Mouse (Mus musculus): ENCODE data around the gene Rab30. TPM values are rescaled to one million over a fixed set of nuclear protein-coding genes. Genes with fewer than 3 reads are reported as not detected.

Rab30 gene
- polyA plus RNA-seq, 1 experiment from 2014 or later, result 21.8 TPM

DNA sequence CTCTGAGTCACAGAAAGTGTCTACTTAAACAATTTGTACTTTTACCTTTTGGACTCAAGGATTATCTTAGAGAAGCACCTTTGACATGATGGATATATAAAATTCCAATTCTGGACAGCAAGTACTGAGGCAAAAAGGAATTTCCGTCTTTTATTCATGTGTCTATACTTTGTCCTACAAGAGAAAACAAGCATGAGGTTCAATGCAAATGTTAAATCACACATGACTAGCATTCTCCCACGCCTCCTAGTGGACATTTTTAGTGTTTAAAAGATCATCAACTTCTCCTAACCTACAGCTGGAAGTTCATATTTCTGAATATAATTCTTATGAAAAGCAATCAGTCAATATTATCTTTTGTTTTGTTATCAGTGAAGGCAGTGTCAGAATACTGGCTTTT is 125.1 kb downstream of the Rab30 start:
- no peak for ATAC-seq (ENCODE audit: insufficient number of reproducible peaks, low FRiP score, low TSS enrichment, low read depth)
- 15% methylated on average over 2 of the region's 2 CpGs for WGBS
- H3K27me3 ChIP-seq, result no peaks in the 10 kb centered on the region
- 0 out of 2 replicates have a peak, but pooled peaks cover 4% of the 10 kb centered on the region for H3K36me3 ChIP-seq
- H3K9me3 ChIP-seq (replicated peaks), result no peaks in the 10 kb centered on the region
- no peak overlapping the region for H3K4me2 ChIP-seq (replicated peaks)
- H3K9ac ChIP-seq, result no peak overlapping the region
- no peak overlapping the region for H3K4me3 ChIP-seq (replicated peaks)
- no peaks in the 10 kb centered on the region for H3K4me1 ChIP-seq
- H3K27ac ChIP-seq (replicated peaks), result no peak overlapping the region

GRCm38 (mm10) chr7:92870161-92870560 is 128.8 kb downstream of the Rab30 start:
- no peak overlapping the region for H3K9ac ChIP-seq
- H3K9me3 ChIP-seq (replicated peaks), result no peaks in the 10 kb centered on the region
- no peak for ATAC-seq (ENCODE audit: insufficient number of reproducible peaks, low FRiP score, low TSS enrichment, low read depth)
- H3K4me3 ChIP-seq (replicated peaks), result no peak overlapping the region
- H3K36me3 ChIP-seq, result 0 out of 2 replicates have a peak, but pooled peaks cover 4% of the 10 kb centered on the region
- 61% methylated on average over 3 of the region's 3 CpGs for WGBS
- no peak overlapping the region for H3K27ac ChIP-seq (replicated peaks)
- no peaks in the 10 kb centered on the region for H3K27me3 ChIP-seq
- no peak overlapping the region for H3K4me2 ChIP-seq (replicated peaks)
- H3K4me1 ChIP-seq, result 0 out of 2 replicates have a peak, but pooled peaks cover 7% of the 10 kb centered on the region

GRCm38 (mm10) chr7:92871596-92871995 is 130.2 kb downstream of the Rab30 start:
- WGBS, result 87% methylated on average over 4 of the region's 4 CpGs

DNA sequence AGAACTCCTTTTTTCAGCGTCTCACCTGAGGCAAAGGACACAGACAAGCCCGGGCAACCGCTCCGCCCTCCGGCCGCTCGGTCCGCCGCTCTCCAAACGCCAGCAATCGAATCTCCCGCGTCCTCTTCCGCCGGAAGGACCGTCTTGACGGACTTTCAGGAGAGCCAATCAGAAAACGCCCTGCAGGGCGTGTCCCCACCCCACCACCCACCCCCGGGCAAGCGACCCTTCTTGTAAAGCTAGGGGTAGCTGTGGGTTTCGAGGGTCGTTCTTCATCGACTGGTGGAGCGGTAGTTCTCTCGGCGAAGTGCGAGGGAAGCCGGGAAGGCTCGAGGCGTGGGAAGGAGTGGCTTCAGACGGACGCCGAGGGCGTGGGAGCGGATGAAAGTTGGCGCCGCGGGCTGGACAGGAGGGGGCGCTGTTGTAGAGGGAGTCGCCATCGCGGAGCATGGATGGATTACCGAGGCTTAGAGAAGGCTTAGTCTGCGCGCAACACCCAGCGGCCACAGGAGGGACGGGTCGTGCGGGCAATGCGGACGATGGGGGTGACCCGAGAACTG is 132.8 kb downstream of the Rab30 start, which contains the start of the genes Ddias and Prcp:
Ddias (minus strand) TSS at position 132 of the 560 bp plus-strand sequence.
Prcp (plus strand) TSS at position 355 of the 560 bp plus-strand sequence.
- H3K36me3 ChIP-seq, result no peaks in the 10 kb centered on the region
- H3K4me1 ChIP-seq, result peaks cover 21% of the 10 kb centered on the region
- peak within 1 kb of the TSS; percentile 76 for H3K4me2 ChIP-seq (replicated peaks)
- H3K27me3 ChIP-seq, result no peaks in the 10 kb centered on the region
- H3K4me3 ChIP-seq (replicated peaks), result peak within 1 kb of the TSS; percentile 73
- H3K9ac ChIP-seq, result peak within 1 kb of the TSS; percentile 71
- under 1% methylated on average over 53 of the region's 53 CpGs for WGBS
- ATAC-seq (ENCODE audit: insufficient number of reproducible peaks, low FRiP score, low TSS enrichment, low read depth), result peak; percentile 87
- H3K9me3 ChIP-seq (replicated peaks), result no peaks in the 10 kb centered on the region
- H3K27ac ChIP-seq (replicated peaks), result peak within 1 kb of the TSS; percentile 99

More at GRCm38 (mm10) chr7:92871596-92871995, 130.2 kb downstream of the Rab30 start:
- no peaks in the 10 kb centered on the region for H3K9me3 ChIP-seq (replicated peaks)
- H3K27ac ChIP-seq (replicated peaks), result no peak overlapping the region
- H3K4me1 ChIP-seq, result peaks cover 16% of the 10 kb centered on the region
- H3K36me3 ChIP-seq, result 0 out of 2 replicates have a peak, but pooled peaks cover 4% of the 10 kb centered on the region
- no peak overlapping the region for H3K9ac ChIP-seq
- no peak for ATAC-seq (ENCODE audit: insufficient number of reproducible peaks, low FRiP score, low TSS enrichment, low read depth)
- H3K4me3 ChIP-seq (replicated peaks), result no peak overlapping the region
- H3K27me3 ChIP-seq, result no peaks in the 10 kb centered on the region
- H3K4me2 ChIP-seq (replicated peaks), result no peak overlapping the region

GRCm38 (mm10) chr7:92874761-92875408 is 133.5 kb downstream of the Rab30 start:
- H3K9ac ChIP-seq, result peak overlapping the region; percentile 71
- H3K27ac ChIP-seq (replicated peaks), result peak overlapping the region; percentile 99
- no peaks in the 10 kb centered on the region for H3K27me3 ChIP-seq
- no peaks in the 10 kb centered on the region for H3K9me3 ChIP-seq (replicated peaks)
- peaks cover 21% of the 10 kb centered on the region for H3K4me1 ChIP-seq
- peak overlapping the region; percentile 76 for H3K4me2 ChIP-seq (replicated peaks)
- no peaks in the 10 kb centered on the region for H3K36me3 ChIP-seq
- H3K4me3 ChIP-seq (replicated peaks), result peak overlapping the region; percentile 73
- whole genome bisulfite sequencing, result under 1% methylated on average over 29 of the region's 29 CpGs
- peak; percentile 89 for ATAC-seq (ENCODE audit: insufficient number of reproducible peaks, low FRiP score, low TSS enrichment, low read depth)

GRCm38 (mm10) chr7:92876066-92876465 is 134.7 kb downstream of the Rab30 start:
- Histone ChIP-seq H3K27ac (replicated peaks) (peak overlapping the region; percentile 99), H3K4me1 (peaks cover 21% of the 10 kb centered on the region), H3K9ac (no peak overlapping the region), H3K36me3 (no peaks in the 10 kb centered on the region), H3K4me2 (replicated peaks) (peak overlapping the region; percentile 76), H3K4me3 (replicated peaks) (peak overlapping the region; percentile 73), H3K27me3 (no peaks in the 10 kb centered on the region), H3K9me3 (replicated peaks) (no peaks in the 10 kb centered on the region)
- no peak for ATAC-seq (ENCODE audit: insufficient number of reproducible peaks, low FRiP score, low TSS enrichment, low read depth)
- WGBS, result 22% methylated on average over 3 of the region's 3 CpGs

DNA sequence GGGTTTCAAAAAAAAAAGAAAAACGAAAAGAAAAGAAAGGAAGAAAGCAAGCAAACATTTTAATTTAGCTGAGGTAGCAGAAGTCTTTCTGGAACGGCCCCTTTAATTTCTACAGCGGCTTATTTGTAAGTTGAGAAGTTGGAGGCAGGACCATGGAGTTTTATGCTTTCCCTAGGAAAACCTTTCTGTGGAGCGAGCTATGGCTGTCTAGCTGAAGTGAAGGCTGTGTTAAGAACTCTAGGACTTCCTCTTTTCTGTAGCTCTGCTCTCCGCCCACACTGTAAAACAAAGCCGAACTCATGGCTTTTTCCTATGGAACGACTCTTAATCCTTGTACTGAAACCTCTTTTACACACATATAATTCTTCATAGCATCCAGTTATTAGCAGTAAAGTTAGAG is 135.1 kb downstream of the Rab30 start:
- Histone ChIP-seq H3K9ac (0 out of 2 replicates have a peak overlapping the region, but pooled peaks have one; percentile 1), H3K27me3 (no peaks in the 10 kb centered on the region), H3K4me1 (peaks cover 21% of the 10 kb centered on the region), H3K27ac (replicated peaks) (peak overlapping the region; percentile 76), H3K36me3 (no peaks in the 10 kb centered on the region), H3K4me3 (replicated peaks) (peak overlapping the region; percentile 73), H3K4me2 (replicated peaks) (peak overlapping the region; percentile 76), H3K9me3 (replicated peaks) (no peaks in the 10 kb centered on the region)
- WGBS, result 12% methylated on average over 7 of the region's 7 CpGs
- ATAC-seq (ENCODE audit: insufficient number of reproducible peaks, low FRiP score, low TSS enrichment, low read depth), result no peak

DNA sequence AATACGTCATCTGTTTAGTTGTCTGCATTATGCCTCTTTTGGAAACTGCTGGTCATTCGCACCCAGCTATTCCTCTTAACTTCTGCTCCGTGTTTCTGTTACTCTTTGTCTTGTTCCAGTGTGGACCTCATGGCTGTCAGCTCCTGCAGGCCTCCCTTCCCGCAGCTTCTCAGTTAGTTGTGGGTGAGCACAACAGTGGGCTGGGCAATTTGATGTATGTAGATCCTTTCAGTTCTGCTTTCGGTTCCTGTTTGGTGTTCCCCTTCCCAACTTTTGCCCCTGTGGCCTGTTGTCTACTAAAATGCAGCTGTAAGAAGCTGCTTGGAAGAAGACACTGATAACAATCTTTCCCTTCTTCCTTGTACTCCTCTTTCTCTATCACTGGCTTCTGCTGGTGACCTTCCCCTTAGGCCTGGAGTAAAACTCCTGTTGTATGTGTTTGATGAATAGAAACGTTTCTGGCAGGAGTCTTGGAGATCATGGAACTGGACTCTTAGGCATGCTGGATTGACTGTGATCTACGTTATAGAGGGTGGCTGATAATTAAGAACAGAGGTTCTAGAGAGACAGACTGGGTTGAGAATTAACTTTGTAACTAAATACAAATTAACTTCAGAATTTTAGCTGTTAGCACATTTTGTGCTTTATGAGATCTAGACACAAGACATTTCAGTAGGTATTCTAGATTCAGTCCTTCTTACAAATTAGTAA is 137.3 kb downstream of the Rab30 start:
- 70% methylated on average over 7 of the region's 7 CpGs for WGBS

GRCm38 (mm10) chr7:92883850-92884716 is 142.7 kb downstream of the Rab30 start:
- WGBS, result 87% methylated on average over 9 of the region's 9 CpGs
- H3K4me3 ChIP-seq (replicated peaks), result no peak overlapping the region
- H3K9ac ChIP-seq, result no peak overlapping the region
- H3K9me3 ChIP-seq (replicated peaks), result no peaks in the 10 kb centered on the region
- no peaks in the 10 kb centered on the region for H3K27me3 ChIP-seq
- no peak overlapping the region for H3K4me2 ChIP-seq (replicated peaks)
- H3K36me3 ChIP-seq, result no peaks in the 10 kb centered on the region
- no peak for ATAC-seq (ENCODE audit: insufficient number of reproducible peaks, low FRiP score, low TSS enrichment, low read depth)
- H3K27ac ChIP-seq (replicated peaks), result no peak overlapping the region
- no peaks in the 10 kb centered on the region for H3K4me1 ChIP-seq

More for the DNA sequence above, 137.3 kb downstream of the Rab30 start:
- H3K36me3 ChIP-seq, result no peaks in the 10 kb centered on the region
- no peak overlapping the region for H3K4me2 ChIP-seq (replicated peaks)
- no peak overlapping the region for H3K9ac ChIP-seq
- no peak for ATAC-seq (ENCODE audit: insufficient number of reproducible peaks, low FRiP score, low TSS enrichment, low read depth)
- H3K4me1 ChIP-seq, result peaks cover 14% of the 10 kb centered on the region
- H3K27ac ChIP-seq (replicated peaks), result no peak overlapping the region
- H3K4me3 ChIP-seq (replicated peaks), result no peak overlapping the region
- H3K9me3 ChIP-seq (replicated peaks), result no peaks in the 10 kb centered on the region
- no peaks in the 10 kb centered on the region for H3K27me3 ChIP-seq

- no peaks in the 10 kb centered on the region for H3K4me1 ChIP-seq
These were observed 143.7 kb downstream of the Rab30 start for GRCm38 (mm10) chr7:92884998-92885660.

More at GRCm38 (mm10) chr7:92884998-92885660, 143.7 kb downstream of the Rab30 start:
- no peak for ATAC-seq (ENCODE audit: insufficient number of reproducible peaks, low FRiP score, low TSS enrichment, low read depth)
- no peaks in the 10 kb centered on the region for H3K9me3 ChIP-seq (replicated peaks)
- H3K4me3 ChIP-seq (replicated peaks), result no peak overlapping the region
- H3K36me3 ChIP-seq, result no peaks in the 10 kb centered on the region
- 76% methylated on average over 6 of the region's 6 CpGs for WGBS
- H3K27me3 ChIP-seq, result no peaks in the 10 kb centered on the region
- no peak overlapping the region for H3K9ac ChIP-seq
- H3K4me2 ChIP-seq (replicated peaks), result no peak overlapping the region
- no peak overlapping the region for H3K27ac ChIP-seq (replicated peaks)
